Mouse (Mus musculus) cerebellum, postnatal 25 days (tissue): ENCODE measurements around the gene Lrrc8a.

ENCODE experiments used
- DNase-seq, 2 experiments: peaks; one replicate each; pipeline ENCODE4 v3.0.0; 2021; ENCODE audit warnings: mixed read lengths in 2 of 2

Lrrc8a gene

GRCm38 (mm10) chr2:30240267-30240666, 2.8 kb downstream of the Lrrc8a start, which contains the start of gene Gm28035:
Gm28035 (plus strand) TSS chr2:30240567.
- DNase-seq = no peak

DNA sequence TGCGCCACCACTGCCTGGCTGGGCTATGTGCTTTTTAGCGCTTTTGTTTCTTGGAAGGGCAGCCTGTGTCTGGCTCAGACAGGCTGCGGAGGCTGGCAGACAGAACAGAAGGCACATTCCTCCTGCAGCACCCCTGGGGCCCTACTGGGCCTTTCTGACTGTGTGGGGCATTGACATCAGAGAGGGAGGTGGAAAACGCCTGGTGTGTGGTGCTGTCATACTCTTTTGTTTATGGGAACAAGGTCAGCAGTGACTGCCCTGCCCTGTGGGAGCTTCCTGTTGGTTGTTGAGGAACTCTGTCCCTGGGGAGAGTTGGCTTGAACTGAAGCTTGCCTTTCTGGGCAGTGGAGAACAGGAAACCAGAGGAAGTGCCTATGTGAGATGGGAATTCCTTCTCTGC, 5.0 kb downstream of the Lrrc8a start:
- DNase-seq = peak; percentile 80 to 84

- DNase-seq = no peak
Observed at GRCm38 (mm10) chr2:30243391-30243790, 5.9 kb downstream of the Lrrc8a start.

DNA sequence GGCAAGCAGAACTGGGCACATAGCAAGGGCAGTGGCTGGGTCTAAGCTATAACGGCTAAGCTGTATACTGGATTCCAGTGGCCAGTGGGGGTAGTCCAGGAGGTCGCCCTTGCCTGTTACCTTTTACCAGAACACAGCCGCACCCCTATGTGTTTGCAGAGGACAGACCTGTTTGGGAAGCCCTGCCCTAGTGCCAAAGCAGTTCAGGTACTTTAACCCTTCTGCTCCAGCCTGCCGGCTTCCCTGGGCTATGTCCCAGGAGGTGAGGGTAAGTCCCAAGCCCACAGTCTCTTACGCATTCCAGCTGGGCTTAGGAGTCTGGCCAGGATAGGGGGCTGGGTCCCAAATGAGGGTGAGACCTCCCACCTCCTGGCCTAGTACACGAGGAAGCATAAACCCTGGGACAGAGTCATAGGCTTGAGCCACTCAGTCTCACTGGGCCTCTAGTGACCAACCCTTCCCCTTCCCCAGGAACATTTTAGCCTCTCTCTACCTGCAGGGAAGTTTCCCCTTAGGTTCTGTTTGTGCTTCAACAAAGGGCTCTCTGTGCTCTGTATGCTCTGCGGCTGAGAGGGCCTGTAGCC, 7.2 kb downstream of the Lrrc8a start:
- DNase-seq = no peak

- peak in 1 of 2 experiments; percentile 9 for DNase-seq
Observed at GRCm38 (mm10) chr2:30247036-30247435, 9.5 kb downstream of the Lrrc8a start.

DNA sequence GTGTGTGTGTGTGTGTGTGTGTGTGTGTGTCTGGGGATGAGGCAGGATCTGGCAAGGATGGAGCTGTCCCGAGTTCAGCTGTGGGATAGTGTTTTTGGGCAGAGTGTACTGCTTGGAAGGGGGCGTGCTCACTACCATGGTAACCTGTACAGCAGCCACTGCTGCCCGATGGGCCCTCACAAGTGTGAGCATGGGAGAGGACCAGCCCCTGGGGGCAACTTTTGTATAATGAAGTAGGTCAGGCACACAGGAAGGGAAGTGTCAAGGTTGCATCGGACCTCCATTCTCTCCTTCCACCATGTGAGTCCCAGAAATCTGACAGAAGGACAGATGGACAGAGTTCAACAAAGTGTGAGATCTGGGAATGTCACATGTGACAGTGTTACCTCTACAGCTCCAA, 10.2 kb downstream of the Lrrc8a start:
- peak; percentile 17 to 28 for DNase-seq

- peak in 1 of 2 experiments; percentile 13 for DNase-seq
Observed at GRCm38 (mm10) chr2:30249182-30249581, 11.7 kb downstream of the Lrrc8a start.

- DNase-seq = peak; percentile 32 to 59
Observed at GRCm38 (mm10) chr2:30250166-30251128, 12.9 kb downstream of the Lrrc8a start.

- peak; percentile 14 to 29 for DNase-seq
Observed at GRCm38 (mm10) chr2:30251417-30252104, 14.0 kb downstream of the Lrrc8a start.

DNA sequence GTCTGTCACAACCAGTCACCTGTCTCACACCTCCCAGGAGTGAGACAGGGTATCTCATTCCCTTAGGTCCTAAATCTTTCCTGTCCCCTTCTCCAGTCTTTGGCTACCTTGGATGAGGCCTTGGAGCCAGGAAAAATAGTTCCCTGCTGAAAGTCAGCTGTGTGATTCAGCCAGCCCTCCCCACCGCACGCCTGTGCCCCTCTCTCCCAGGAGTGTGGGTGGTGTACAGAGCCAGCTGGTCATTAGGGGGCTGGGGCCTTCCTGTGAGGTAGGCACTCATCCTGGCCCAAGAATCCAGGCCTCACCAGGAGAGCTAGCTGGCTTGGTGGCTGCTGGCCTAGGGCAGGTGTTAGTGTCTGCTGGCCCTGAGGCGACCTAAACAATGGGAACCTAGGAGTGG, 15.0 kb downstream of the Lrrc8a start:
- DNase-seq = peak; percentile 18 to 22

- DNase-seq = peak in 1 of 2 experiments; percentile 7
Observed at GRCm38 (mm10) chr2:30253809-30254208, 16.3 kb downstream of the Lrrc8a start.

DNA sequence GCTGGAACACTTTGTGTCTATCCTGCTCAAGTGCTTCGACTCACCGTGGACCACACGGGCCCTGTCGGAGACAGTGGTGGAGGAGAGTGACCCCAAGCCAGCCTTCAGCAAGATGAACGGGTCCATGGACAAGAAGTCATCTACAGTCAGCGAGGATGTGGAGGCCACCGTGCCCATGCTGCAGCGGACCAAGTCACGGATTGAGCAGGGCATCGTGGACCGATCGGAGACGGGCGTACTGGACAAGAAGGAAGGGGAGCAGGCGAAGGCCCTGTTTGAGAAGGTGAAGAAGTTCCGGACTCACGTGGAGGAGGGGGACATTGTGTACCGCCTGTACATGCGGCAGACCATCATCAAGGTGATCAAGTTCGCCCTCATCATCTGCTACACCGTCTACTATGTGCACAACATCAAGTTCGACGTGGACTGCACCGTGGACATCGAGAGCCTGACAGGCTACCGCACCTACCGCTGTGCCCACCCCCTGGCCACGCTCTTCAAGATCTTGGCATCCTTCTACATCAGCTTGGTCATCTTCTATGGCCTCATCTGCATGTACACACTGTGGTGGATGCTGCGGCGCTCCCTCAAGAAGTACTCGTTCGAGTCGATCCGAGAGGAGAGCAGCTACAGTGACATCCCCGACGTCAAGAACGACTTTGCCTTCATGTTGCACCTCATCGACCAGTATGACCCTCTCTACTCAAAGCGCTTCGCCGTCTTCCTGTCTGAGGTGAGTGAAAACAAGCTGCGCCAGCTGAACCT, 18.3 kb downstream of the Lrrc8a start:
- peak in 1 of 2 experiments; percentile 4 for DNase-seq

DNA sequence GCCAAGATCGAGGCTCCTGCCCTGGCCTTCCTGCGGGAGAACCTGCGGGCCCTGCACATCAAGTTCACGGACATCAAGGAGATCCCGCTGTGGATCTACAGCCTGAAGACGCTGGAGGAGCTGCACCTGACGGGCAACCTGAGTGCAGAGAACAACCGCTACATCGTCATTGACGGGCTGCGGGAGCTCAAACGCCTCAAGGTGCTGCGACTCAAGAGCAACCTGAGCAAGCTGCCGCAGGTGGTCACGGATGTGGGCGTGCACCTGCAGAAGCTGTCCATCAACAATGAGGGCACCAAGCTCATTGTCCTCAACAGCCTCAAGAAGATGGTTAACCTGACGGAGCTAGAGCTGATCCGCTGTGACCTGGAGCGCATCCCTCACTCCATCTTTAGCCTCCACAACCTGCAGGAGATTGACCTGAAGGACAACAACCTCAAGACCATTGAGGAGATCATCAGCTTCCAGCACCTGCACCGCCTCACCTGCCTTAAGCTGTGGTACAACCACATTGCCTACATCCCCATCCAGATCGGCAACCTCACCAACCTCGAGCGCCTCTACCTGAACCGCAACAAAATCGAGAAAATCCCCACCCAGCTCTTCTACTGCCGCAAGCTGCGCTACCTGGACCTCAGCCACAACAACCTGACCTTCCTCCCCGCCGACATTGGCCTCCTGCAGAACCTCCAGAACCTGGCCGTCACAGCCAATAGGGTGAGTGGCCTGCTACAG, 19.3 kb downstream of the Lrrc8a start:
- DNase-seq = peak in 1 of 2 experiments; percentile 11

DNA sequence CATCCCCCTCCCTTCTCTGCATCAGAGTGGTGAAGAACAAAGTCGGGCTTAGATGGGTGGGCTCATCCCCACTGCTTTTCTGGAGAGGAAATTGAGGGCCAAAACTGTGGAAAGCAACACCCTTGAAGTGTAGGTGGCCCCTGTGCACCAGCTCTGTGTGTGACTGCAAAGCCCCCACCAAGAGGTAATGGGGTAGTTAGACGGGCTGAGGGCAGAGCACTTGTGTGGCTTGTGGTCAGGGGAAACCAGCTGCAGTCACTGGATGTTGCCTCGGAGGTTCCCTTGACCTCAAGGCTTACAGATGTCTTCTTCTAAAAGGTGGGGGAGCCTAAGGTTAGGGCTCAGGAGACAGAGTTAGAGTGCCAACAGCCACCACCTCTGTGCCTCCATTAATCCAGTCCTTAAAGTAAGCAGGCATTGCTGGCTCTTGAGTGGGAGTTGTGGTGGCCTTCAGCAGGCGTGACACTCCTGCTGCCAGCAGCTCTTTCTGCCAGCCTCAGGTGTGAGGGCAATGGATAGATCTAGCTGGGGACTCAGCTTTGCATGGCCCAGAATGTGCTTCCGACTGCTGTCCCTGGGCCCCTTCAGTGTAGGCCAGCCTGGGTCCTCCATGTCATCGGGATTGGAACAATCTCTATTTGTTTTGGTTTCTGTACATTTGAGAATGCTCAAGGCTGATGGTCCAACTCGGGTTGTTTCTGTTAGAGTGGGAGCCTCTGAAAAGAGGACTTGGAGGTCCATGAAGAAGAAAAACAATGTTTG, 20.4 kb downstream of the Lrrc8a start:
- DNase-seq = peak in 1 of 2 experiments; percentile 3

DNA sequence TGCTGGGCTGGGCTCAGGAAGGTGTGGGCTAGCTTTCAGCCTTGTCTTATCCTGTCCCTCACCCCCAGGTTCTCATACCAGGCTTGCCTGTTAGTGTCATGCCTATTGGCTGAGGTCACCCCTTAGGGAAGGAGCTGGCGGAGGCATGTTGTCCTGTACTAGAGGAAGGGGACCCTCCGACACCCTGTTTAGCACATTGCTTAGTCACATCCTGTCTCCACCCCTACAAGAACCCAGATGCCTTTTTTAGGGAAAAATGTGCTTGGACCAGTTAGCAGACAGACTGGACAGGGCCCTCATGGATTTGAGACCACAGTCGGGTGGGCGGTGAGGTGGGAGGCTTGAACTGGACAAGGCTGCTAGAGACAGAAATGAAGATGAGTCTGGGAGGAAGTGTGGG, 21.1 kb downstream of the Lrrc8a start:
- peak in 1 of 2 experiments; percentile 5 for DNase-seq

- DNase-seq = peak; percentile 10 to 30
Observed at GRCm38 (mm10) chr2:30259131-30260064, 21.9 kb downstream of the Lrrc8a start.

- DNase-seq = peak; percentile 6 to 25
Observed at GRCm38 (mm10) chr2:30261064-30261736, 23.7 kb downstream of the Lrrc8a start.

- peak; percentile 51 to 59 for DNase-seq
Observed at GRCm38 (mm10) chr2:30261921-30262839, 24.7 kb downstream of the Lrrc8a start.
